Mouse (Mus musculus) midbrain, embryonic 15.5 days (tissue): ENCODE measurements around the gene Gm2016. TPM values are rescaled to one million over a fixed set of nuclear protein-coding genes. Genes with fewer than 3 reads are reported as not detected.
"Not testable (repeated sequence)": the region's sequence is repeated elsewhere in the genome, so short reads cannot be mapped to it uniquely, and the experiment has no call there.

Experiments used
- ATAC-seq: fragments of 200-750 bp; cut with Nextera tagmentation; replicated peaks from 2 replicates; pipeline ENCODE4 v1.8.0; 2017; ENCODE audit warnings: moderate TSS enrichment
- H3K27ac ChIP-seq: fragments of 300-500 bp; sonication (generic); 2 replicates; pipeline ENCODE4 v1.5.1; 2015; ENCODE audit warnings: mild to moderate bottlenecking, inconsistent platforms
- H3K27me3 ChIP-seq: fragments of 300-500 bp; sonication (generic); replicated peaks from 2 replicates; pipeline ENCODE4 v1.6.1; 2015; ENCODE audit warnings: inconsistent platforms
- H3K36me3 ChIP-seq: fragments of 300-500 bp; sonication (generic); replicated peaks from 2 replicates; pipeline ENCODE4 v1.6.1; 2015; ENCODE audit warnings: inconsistent platforms
- H3K4me1 ChIP-seq: fragments of 300-500 bp; sonication (generic); 2 replicates; pipeline ENCODE4 v1.6.1; 2015; ENCODE audit warnings: inconsistent platforms
- H3K4me2 ChIP-seq: fragments of 300-500 bp; sonication (generic); 2 replicates; pipeline ENCODE4 v1.6.1; 2015; ENCODE audit warnings: inconsistent platforms, mild to moderate bottlenecking, moderate library complexity
- H3K4me3 ChIP-seq: fragments of 300-500 bp; sonication (generic); 2 replicates; pipeline ENCODE4 v1.5.1; 2015; ENCODE audit warnings: mild to moderate bottlenecking, inconsistent platforms
- H3K9ac ChIP-seq: fragments of 300-500 bp; sonication (generic); 2 replicates; pipeline ENCODE4 v1.6.1; 2015; ENCODE audit warnings: mild to moderate bottlenecking, inconsistent platforms
- H3K9me3 ChIP-seq: fragments of 300-500 bp; sonication (generic); 2 replicates; pipeline ENCODE4 v1.6.1; 2016; ENCODE audit warnings: inconsistent platforms
- WGBS: fragments of 180-500 bp; shearing (Covaris S2); methylation state at CpG from one replicate; pipeline ENCODE4 v1.1.7; 2015; ENCODE audit warnings: mixed read lengths; 5-methylcytosine and 5-hydroxymethylcytosine counted together
- polyA plus RNA-seq: library from polyadenylated mRNA; unstranded; fragments of >200 nt; fragmentation: Nextera tagmentation; extraction: Ambion mirVana; gene quantifications from 2 replicates; pipeline ENCODE4 v1.2.1, GENCODE M21; 2015

Gene Gm2016
- not detected in 2 replicates for polyA plus RNA-seq

DNA sequence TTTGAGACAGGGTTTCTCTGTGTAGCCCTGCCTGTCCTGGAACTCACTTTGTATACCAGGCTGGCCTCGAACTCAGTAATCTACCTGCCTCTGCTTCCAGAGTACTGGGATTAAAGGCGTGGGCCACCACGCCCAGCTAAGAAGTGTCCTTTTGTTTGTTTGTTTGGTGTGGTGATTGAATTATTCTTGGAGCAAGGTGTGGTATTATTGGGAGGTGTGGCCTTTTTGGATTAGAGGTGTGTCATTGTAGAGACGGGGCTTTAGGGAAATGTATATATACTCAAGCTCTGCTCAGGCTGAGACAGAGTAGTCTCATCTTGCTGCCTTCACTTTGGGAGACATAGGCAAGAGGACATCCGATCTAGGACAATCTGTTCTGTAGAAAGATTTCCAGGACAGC lies at the start of gene Gm2016:
Gm2016 (plus strand) TSS at position 301 of the 400 bp plus-strand sequence.
- WGBS: 84% methylated on average over 5 of the region's 5 CpGs
- H3K4me2 ChIP-seq, H3K9me3 ChIP-seq, H3K27me3 ChIP-seq, H3K4me3 ChIP-seq, H3K4me1 ChIP-seq, H3K36me3 ChIP-seq, H3K27ac ChIP-seq, ATAC-seq, H3K9ac ChIP-seq: not testable (repeated sequence)

DNA sequence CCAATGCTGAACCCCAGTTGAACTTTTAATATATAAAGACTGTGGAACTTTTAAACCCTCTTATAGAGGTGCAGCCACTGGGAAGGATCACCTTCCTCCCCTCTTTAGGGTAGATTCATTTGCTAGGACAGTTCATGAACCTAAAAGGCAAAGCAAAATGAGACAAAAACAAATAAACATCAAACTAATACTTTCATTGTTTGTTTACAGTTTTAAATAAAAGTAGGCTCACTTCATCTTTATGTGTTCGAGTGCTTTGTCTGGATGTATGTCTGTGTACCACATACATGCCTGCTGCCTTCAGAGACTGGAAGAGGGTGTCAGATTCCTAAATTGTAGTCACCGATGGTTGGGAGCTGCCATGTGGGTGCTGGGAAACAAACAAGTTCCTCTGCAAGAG lies 31.6 kb upstream of the Gm2016 start, which contains the start of gene Gm2001:
Gm2001 (minus strand) TSS at position 101 of the 400 bp plus-strand sequence.
- H3K9ac ChIP-seq, H3K36me3 ChIP-seq, H3K4me1 ChIP-seq, H3K9me3 ChIP-seq, ATAC-seq, H3K4me2 ChIP-seq, H3K27ac ChIP-seq, H3K4me3 ChIP-seq, H3K27me3 ChIP-seq: not testable (repeated sequence)
- 78% methylated on average over 2 of the region's 2 CpGs for WGBS

DNA sequence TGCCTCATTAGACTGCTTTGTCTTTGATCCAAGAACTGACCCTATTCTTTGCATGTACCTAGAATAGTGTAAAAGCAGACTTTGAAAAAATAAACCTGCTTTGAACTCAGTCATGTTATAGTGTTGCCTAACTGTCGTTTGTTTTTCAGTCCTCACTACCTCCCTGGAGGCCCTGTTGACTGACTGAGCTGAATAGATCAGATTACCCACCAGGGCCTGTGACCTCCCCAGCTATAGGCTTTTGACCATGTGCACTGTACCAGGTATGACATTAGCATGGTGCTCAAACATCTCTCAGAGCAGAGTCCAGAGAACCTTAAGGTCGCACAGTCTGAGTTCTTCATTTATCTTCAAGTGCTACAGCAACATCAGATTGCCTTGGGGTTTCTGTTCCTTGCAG lies 23.2 kb upstream of the Gm2016 start:
- not testable (repeated sequence) for H3K4me2 ChIP-seq, H3K27me3 ChIP-seq, H3K9me3 ChIP-seq, H3K36me3 ChIP-seq, H3K9ac ChIP-seq, ATAC-seq, H3K4me3 ChIP-seq, H3K27ac ChIP-seq, H3K4me1 ChIP-seq
- no CpG with 5 or more reads among the region's 2 CpGs for WGBS

DNA sequence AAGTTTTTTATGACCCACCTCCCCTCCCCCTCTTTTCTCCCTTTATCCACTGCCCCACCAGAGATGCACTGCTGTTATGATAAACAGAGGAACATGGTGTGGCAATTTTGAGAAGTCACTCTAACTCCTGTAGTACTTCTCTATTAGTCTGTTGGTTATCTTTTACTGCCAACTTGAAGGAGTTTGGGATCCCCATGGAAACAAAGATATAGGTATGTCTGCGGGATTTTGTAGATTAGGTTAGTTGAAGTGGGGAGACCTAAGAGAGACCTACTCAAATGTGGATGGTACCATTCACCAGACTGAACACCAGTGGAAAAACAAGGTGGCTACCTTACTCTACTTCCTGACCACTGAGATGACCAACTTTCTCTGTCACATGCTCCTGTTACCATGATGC lies 17.8 kb upstream of the Gm2016 start:
- H3K36me3 ChIP-seq, H3K4me2 ChIP-seq, H3K27ac ChIP-seq, H3K4me3 ChIP-seq, H3K4me1 ChIP-seq, H3K9ac ChIP-seq, H3K9me3 ChIP-seq, ATAC-seq, H3K27me3 ChIP-seq: not testable (repeated sequence)
- WGBS: 70% methylated on average over 1 of the region's 1 CpGs

DNA sequence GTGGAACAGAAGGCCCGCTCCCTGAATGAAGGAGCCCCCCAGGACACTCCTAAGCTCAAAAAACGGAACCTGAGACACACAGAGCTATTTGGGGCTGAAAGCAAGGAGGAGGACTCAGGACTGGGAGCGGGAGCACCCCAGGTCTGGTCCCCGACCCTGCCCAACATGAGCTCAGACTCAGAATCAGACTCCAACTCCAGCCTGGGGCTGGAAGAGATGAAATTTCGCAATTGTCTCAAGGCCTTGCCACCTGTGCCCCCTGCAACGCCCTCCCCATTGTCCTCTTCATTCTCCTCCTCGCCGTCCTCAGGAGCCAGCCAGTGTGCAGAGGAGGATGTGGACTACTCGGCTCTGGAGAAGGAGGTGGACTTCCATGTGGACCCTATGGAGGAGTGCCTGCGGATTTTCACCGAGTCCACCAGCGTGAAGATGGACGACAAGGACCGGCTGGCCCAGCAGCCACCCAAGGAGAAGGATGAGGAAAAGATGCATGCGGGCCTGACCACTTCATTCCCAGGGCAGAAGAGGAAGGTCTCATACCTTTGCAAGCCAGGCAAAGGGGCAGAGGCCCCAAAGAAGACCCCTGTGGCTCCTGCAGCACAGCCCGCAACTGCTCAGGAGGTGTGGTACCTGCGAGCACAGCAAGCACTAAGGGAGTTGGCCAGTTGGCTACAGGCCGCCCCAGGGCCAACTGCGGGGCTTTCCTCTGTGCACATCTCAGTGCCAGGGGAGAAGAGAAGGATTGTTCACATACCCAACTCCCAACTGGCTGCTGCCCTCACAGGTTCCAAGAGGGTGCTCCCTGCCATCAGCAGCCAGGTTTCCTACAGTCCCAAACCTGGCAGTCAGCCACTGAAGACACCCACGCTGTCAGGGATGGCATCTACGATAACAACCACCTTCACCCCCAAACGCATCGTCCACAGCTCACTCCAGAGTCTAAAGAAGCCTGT lies 11.9 kb upstream of the Gm2016 start:
- 86% methylated on average over 23 of the region's 23 CpGs for WGBS
- H3K4me2 ChIP-seq, H3K27ac ChIP-seq, H3K9me3 ChIP-seq, ATAC-seq, H3K36me3 ChIP-seq, H3K27me3 ChIP-seq, H3K4me3 ChIP-seq, H3K4me1 ChIP-seq, H3K9ac ChIP-seq: not testable (repeated sequence)

DNA sequence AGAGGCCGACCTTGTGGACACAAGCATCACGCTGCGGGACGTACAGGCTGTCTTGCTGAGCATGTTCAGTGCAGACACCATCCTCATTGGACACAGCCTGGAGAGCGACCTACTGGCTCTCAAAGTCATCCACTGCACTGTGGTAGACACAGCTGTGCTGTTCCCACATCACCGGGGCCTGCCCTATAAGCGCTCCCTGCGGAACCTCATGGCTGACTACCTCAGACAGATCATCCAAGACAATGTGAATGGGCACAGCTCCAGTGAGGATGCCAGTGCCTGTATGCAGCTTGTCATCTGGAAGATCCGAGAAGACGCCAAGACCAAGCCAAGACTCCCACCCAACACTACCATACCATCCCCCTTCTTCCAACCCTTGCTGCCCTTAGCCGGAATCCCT lies 10.2 kb upstream of the Gm2016 start:
- H3K4me1 ChIP-seq, H3K27me3 ChIP-seq, H3K9ac ChIP-seq, H3K9me3 ChIP-seq, H3K4me3 ChIP-seq, H3K4me2 ChIP-seq, H3K27ac ChIP-seq, ATAC-seq, H3K36me3 ChIP-seq: not testable (repeated sequence)
- WGBS: 95% methylated on average over 10 of the region's 11 CpGs

DNA sequence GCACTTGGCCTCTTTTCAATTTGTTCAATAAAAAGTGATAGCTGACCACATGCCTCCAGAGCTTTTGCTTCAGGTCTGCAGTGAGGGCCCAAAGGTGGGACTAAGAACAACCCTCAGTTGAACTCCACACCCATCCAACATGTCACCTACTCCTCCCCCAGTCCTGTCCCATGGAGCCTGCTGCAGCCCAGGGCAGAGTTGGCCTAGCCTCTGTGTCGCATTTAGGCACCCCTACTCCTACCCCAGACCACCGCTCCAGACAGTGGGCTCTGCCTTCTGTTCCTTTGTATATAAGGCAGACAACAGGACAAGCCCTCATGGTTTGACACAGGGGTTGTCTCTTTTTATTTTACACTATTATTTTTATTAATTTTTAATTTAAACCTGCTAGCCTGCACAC lies 9.8 kb upstream of the Gm2016 start:
- not testable (repeated sequence) for H3K4me1 ChIP-seq, H3K4me3 ChIP-seq, H3K9ac ChIP-seq, H3K27me3 ChIP-seq, H3K36me3 ChIP-seq, H3K9me3 ChIP-seq, H3K4me2 ChIP-seq, ATAC-seq, H3K27ac ChIP-seq
- 81% methylated on average over 2 of the region's 2 CpGs for WGBS

DNA sequence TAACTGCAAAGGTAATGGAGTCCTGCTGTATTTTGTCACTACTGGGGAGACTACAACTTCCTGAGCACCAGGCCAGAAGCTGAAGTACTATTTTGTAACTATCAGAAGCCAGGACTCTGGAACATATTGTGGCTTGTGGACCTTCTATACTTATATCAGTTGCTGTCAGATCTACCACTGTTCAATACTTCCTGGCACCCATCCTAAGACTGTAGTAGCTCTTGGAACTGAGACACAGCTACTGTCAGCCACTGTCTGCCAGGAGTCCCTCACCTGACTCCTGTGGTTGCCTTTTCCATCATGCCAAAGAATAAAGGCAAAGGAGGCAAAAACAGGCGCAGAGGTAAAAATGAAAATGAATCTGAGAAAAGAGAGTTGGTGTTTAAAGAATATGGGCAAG lies 21.2 kb downstream of the Gm2016 start, which contains the start of gene Gm2022:
Gm2022 (plus strand) TSS at position 301 of the 400 bp plus-strand sequence.
- not testable (repeated sequence) for H3K9ac ChIP-seq, H3K27ac ChIP-seq, ATAC-seq, H3K27me3 ChIP-seq, H3K36me3 ChIP-seq, H3K9me3 ChIP-seq, H3K4me2 ChIP-seq, H3K4me3 ChIP-seq, H3K4me1 ChIP-seq
- 100% methylated on average over 1 of the region's 1 CpGs for WGBS

DNA sequence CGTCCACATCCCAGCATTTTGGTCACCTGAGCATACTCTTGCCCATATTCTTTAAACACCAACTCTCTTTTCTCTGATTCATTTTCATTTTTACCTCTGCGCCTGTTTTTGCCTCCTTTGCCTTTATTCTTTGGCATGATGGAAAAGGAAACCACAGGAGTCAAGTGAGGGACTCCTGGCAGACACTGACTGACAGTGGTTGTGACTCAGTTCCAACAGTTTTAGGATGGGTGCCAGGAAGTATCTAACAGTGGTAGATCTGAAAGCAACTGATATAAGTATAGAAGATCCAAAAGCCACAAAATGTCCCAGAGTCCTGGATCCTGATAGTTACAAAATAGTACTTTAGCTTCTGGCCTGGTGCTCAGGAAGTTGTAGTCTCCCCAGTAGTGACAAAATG lies 45.8 kb downstream of the Gm2016 start, which contains the start of gene Gm2035:
Gm2035 (minus strand) TSS at position 137 of the 400 bp plus-strand sequence.
- not testable (repeated sequence) for H3K36me3 ChIP-seq, H3K9ac ChIP-seq, H3K4me3 ChIP-seq, H3K27ac ChIP-seq, ATAC-seq, H3K9me3 ChIP-seq, H3K27me3 ChIP-seq, H3K4me2 ChIP-seq, H3K4me1 ChIP-seq
- 72% methylated on average over 2 of the region's 2 CpGs for WGBS

Other genes starting within 250 kb of the Gm2016 start
- gene Gm16381, start 229.5 kb upstream of the Gm2016 start, polyA plus RNA-seq: not detected in 2 replicates
- gene Gm21319, start 98.3 kb upstream of the Gm2016 start, polyA plus RNA-seq: not detected in 2 replicates
- gene Gm21936, start 78.6 kb upstream of the Gm2016 start, polyA plus RNA-seq: not detected in 2 replicates
- gene BB287469, start 57.5 kb upstream of the Gm2016 start, polyA plus RNA-seq: not detected in 2 replicates
- gene Gm2001, start 31.7 kb upstream of the Gm2016 start, polyA plus RNA-seq: not detected in 2 replicates
- gene Gm2022, start 21.3 kb downstream of the Gm2016 start, polyA plus RNA-seq: not detected in 2 replicates
- gene Gm2035, start 45.8 kb downstream of the Gm2016 start, polyA plus RNA-seq: not detected in 2 replicates
- not detected in 2 replicates for gene Gm2042, start 80.0 kb downstream of the Gm2016 start, polyA plus RNA-seq
- not detected in 2 replicates for gene Gm2075, start 137.8 kb downstream of the Gm2016 start, polyA plus RNA-seq
- not detected in 2 replicates for gene Gm6803, start 144.7 kb downstream of the Gm2016 start, polyA plus RNA-seq
- gene Gm2056, start 152.9 kb downstream of the Gm2016 start, polyA plus RNA-seq: not detected in 2 replicates
- gene Gm16368, start 209.6 kb downstream of the Gm2016 start, polyA plus RNA-seq: not detected in 2 replicates